Mouse (Mus musculus) C2C12 (cell line): ENCODE measurements around the gene Prelp.

Source experiments
- CEBPB ChIP-seq: IDR thresholded peaks from one replicate; pipeline ENCODE4 v1.6.1; 2011; ENCODE audit warnings: low read depth, mild to moderate bottlenecking, control low read depth, moderate library complexity
- CTCF ChIP-seq: IDR thresholded peaks from one replicate; pipeline ENCODE4 v1.5.1; 2011; ENCODE audit not compliant: control insufficient read depth, insufficient read depth, insufficient read length
- FOSL1 ChIP-seq: IDR thresholded peaks from one replicate; pipeline ENCODE4 v1.8.0; 2011; ENCODE audit warnings: mild to moderate bottlenecking, low read length; ENCODE audit not compliant: poor library complexity, insufficient read depth, severe bottlenecking
- MAX ChIP-seq: IDR thresholded peaks from one replicate; pipeline ENCODE4 v1.6.1; 2011; ENCODE audit warnings: mild to moderate bottlenecking, control low read depth
- MYOD1 ChIP-seq: IDR thresholded peaks from one replicate; pipeline ENCODE4 v1.6.1; 2011; ENCODE audit warnings: low read depth; ENCODE audit not compliant: control insufficient read depth, insufficient read length
- MYOG ChIP-seq: IDR thresholded peaks from one replicate; pipeline ENCODE4 v1.6.1; 2011; ENCODE audit not compliant: control insufficient read depth, insufficient read length; ENCODE audit errors: extremely low read depth

DNA sequence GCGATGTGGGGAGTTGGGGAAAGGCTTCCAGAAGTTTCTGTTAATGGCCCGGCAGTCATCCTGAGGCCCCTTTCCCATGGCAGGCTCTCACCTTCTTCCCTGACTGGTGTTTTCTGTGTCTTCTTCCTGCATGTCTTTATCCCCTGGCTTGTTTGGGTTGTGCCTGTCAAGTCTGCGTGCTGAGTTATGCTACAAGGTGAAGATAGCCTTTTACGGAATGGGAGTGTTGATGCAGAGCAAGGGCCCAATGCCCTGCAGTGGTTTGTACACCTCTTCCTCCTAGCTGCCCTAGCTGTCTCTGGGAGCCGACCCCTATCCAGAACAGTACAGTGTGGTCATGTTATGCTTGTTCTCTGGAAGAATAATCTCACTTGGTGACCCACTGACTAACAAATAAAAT lies 60.2 kb downstream of the Prelp start:
- no peak for TF ChIP-seq MAX
- TF ChIP-seq MYOD1: no peak
- TF ChIP-seq CTCF: no peak
- no peak for TF ChIP-seq FOSL1
- no peak for TF ChIP-seq CEBPB
- no peak for TF ChIP-seq MYOG
